Mouse (Mus musculus) right cerebral cortex, postnatal 36 days (tissue): ENCODE results near the gene Ccdc184.

ENCODE experiments used
- DNase-seq, 2 experiments: peaks; one replicate each; pipeline ENCODE4 v3.0.0; 2022; ENCODE audit warnings: low spot score in 2 of 2, mixed read lengths in 1 of 2

The Ccdc184 gene

GRCm38 (mm10) chr15:98166963-98167644 is at the start of gene Ccdc184:
Gene Ccdc184, plus strand, starts transcription at chr15:98167158.
- no peak for DNase-seq

GRCm38 (mm10) chr15:98119363-98119762 is 47.6 kb upstream of the Ccdc184 start:
- no peak for DNase-seq

GRCm38 (mm10) chr15:98120831-98121230 is 46.1 kb upstream of the Ccdc184 start:
- DNase-seq, result no peak

- no peak for DNase-seq
These were observed 36.0 kb upstream of the Ccdc184 start for GRCm38 (mm10) chr15:98131001-98131400.

GRCm38 (mm10) chr15:98131451-98131850 is 35.5 kb upstream of the Ccdc184 start:
- no peak for DNase-seq

GRCm38 (mm10) chr15:98131942-98132655 is 34.9 kb upstream of the Ccdc184 start:
- DNase-seq, result no peak

- DNase-seq, result no peak
These were observed 33.5 kb upstream of the Ccdc184 start for GRCm38 (mm10) chr15:98133471-98133870.

GRCm38 (mm10) chr15:98134034-98134433 is 32.9 kb upstream of the Ccdc184 start:
- DNase-seq, result no peak

GRCm38 (mm10) chr15:98134666-98135065 is 32.3 kb upstream of the Ccdc184 start:
- no peak for DNase-seq

- DNase-seq, result no peak
These were observed 31.3 kb upstream of the Ccdc184 start for GRCm38 (mm10) chr15:98135671-98136070.

- no peak for DNase-seq
These were observed 30.1 kb upstream of the Ccdc184 start for GRCm38 (mm10) chr15:98136871-98137270.

- DNase-seq, result no peak
These were observed 27.2 kb upstream of the Ccdc184 start for GRCm38 (mm10) chr15:98139763-98140162.

GRCm38 (mm10) chr15:98140809-98141208 is 26.1 kb upstream of the Ccdc184 start:
- DNase-seq, result no peak

- no peak for DNase-seq
These were observed 24.4 kb upstream of the Ccdc184 start for GRCm38 (mm10) chr15:98142515-98142914.

GRCm38 (mm10) chr15:98144861-98145507 is 22.0 kb upstream of the Ccdc184 start:
- DNase-seq, result no peak

- DNase-seq, result peak; percentile 93 to 95
These were observed 21.3 kb upstream of the Ccdc184 start for GRCm38 (mm10) chr15:98145559-98146181.

GRCm38 (mm10) chr15:98148356-98148755 is 18.6 kb upstream of the Ccdc184 start:
- DNase-seq, result no peak

GRCm38 (mm10) chr15:98149166-98149602 is 17.8 kb upstream of the Ccdc184 start:
- no peak for DNase-seq

- DNase-seq, result no peak
These were observed 14.0 kb upstream of the Ccdc184 start for GRCm38 (mm10) chr15:98152916-98153315.

- no peak for DNase-seq
These were observed 13.3 kb upstream of the Ccdc184 start for GRCm38 (mm10) chr15:98153625-98154024.

- DNase-seq, result no peak
These were observed 12.8 kb upstream of the Ccdc184 start for GRCm38 (mm10) chr15:98154146-98154545.

GRCm38 (mm10) chr15:98154631-98155030 is 12.3 kb upstream of the Ccdc184 start:
- DNase-seq, result no peak
